Mouse (Mus musculus): ENCODE measurements around the gene Agmat. TPM values are rescaled to one million over a fixed set of nuclear protein-coding genes. Genes with fewer than 3 reads are reported as not detected.
A peak's percentile ranks its signal among the peaks of the same experiment; 100 is the strongest.

Agmat gene
- polyA plus RNA-seq, 1 experiment from 2014 or later = 0.27 TPM

GRCm38 (mm10) chr4:141779828-141780227, 33.4 kb downstream of the Agmat start:
- Histone ChIP-seq H3K4me3 (ENCODE audit: low read depth, low read length) (no peak overlapping the region), H3K4me1 (ENCODE audit: insufficient read depth, low read depth, low read length) (no peaks in the 10 kb centered on the region), H3K27ac (ENCODE audit: low read length) (no peak overlapping the region), H3K27me3 (replicated peaks; ENCODE audit: insufficient read depth, low read length) (no peaks in the 10 kb centered on the region), H3K9ac (replicated peaks; ENCODE audit: low read depth) (no peak overlapping the region), H3K36me3 (ENCODE audit: insufficient read depth, low read length) (peaks cover 31% of the 10 kb centered on the region), H3K4me2 (replicated peaks; ENCODE audit: low read depth, low read length) (no peak overlapping the region), H3K9me3 (ENCODE audit: low read length) (no peaks in the 10 kb centered on the region)
- TF ChIP-seq CTCF (IDR thresholded peaks at IDR 0.05) (no peak), EP300 (IDR thresholded peaks at IDR 0.05) (no peak)
- DNase-seq (ENCODE audit: low spot score) = no peak
- 87% methylated on average over 8 of the region's 8 CpGs for WGBS
- ATAC-seq = no peak

DNA sequence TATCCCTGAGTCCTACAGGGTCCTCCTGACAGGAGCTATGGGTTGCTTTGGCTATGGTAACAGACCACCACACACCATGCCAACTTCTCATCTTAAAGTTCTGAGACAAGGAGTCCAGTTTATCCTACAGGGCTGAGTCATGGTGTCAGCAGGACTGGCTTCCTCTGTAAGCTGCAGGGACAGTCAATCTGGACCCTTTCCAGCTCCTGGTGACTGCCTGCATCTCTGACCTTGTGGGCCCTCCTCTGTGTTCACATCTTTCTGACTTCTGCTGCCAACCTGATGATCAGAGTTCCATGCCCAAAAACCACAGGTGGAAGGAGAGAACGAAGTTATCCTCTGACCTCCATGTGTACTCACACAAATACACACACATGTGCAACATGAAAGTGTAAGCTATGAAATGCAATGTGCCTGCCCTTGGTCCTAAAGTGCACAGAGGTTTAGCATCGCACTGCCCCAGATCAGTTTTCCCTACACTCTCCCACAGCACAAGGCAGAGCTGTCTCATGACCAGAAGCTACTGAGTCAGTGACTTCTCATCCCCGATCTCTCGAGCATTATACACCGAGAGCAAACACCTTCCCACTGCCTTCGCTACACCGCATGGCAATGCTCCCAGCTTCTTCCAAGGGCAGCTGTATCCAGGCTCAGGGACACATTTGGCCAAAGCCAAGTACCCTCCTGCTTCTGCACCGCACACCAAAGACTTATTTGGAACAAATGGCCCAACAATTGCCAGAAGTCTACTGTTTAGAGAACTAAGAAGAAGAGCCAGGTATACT, 34.9 kb downstream of the Agmat start:
- no peak for TF ChIP-seq EP300 (IDR thresholded peaks at IDR 0.05)
- TF ChIP-seq CTCF (IDR thresholded peaks at IDR 0.05) = no peak
- Histone ChIP-seq H3K4me1 (ENCODE audit: insufficient read depth, low read depth, low read length) (no peaks in the 10 kb centered on the region), H3K27ac (ENCODE audit: low read length) (no peak overlapping the region), H3K9ac (replicated peaks; ENCODE audit: low read depth) (no peak overlapping the region), H3K27me3 (replicated peaks; ENCODE audit: insufficient read depth, low read length) (no peaks in the 10 kb centered on the region), H3K9me3 (ENCODE audit: low read length) (no peaks in the 10 kb centered on the region), H3K36me3 (ENCODE audit: insufficient read depth, low read length) (peaks cover 29% of the 10 kb centered on the region), H3K4me2 (replicated peaks; ENCODE audit: low read depth, low read length) (no peak overlapping the region), H3K4me3 (ENCODE audit: low read depth, low read length) (no peak overlapping the region)
- WGBS = 93% methylated on average over 8 of the region's 8 CpGs
- no peak for DNase-seq (ENCODE audit: low spot score)
- ATAC-seq = no peak

DNA sequence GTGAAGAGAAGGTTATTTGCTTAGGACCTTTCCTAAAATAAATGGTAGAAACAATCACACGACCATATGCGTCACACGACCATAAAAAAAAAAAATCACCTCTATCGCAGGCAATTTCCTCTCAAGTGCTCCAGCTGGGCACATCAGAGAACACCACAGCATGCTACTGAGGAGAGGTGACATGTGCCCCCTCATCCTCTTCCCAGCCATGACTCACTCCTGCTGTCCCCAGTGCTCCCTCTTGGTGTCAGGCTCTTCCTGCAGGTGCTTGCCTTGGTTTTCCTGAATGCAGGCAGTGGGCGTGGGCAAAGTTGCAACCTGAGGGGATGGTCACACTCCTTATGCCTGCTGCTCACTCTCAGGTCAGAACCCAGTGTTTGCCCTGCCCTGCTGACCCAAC, 38.4 kb downstream of the Agmat start:
- Histone ChIP-seq H3K4me1 (ENCODE audit: insufficient read depth, low read depth, low read length) (peaks cover 3% of the 10 kb centered on the region), H3K9ac (replicated peaks; ENCODE audit: low read depth) (no peak overlapping the region), H3K4me2 (replicated peaks; ENCODE audit: low read depth, low read length) (no peak overlapping the region), H3K9me3 (ENCODE audit: low read length) (no peaks in the 10 kb centered on the region), H3K27me3 (replicated peaks; ENCODE audit: insufficient read depth, low read length) (no peaks in the 10 kb centered on the region), H3K27ac (ENCODE audit: low read length) (no peak overlapping the region), H3K4me3 (ENCODE audit: low read depth, low read length) (no peak overlapping the region), H3K36me3 (ENCODE audit: insufficient read depth, low read length) (peaks cover 15% of the 10 kb centered on the region)
- TF ChIP-seq EP300 (IDR thresholded peaks at IDR 0.05) (no peak), CTCF (IDR thresholded peaks at IDR 0.05) (peak; percentile 33)
- DNase-seq (ENCODE audit: low spot score) = no peak
- 79% methylated on average over 5 of the region's 5 CpGs for WGBS
- ATAC-seq = no peak

DNA sequence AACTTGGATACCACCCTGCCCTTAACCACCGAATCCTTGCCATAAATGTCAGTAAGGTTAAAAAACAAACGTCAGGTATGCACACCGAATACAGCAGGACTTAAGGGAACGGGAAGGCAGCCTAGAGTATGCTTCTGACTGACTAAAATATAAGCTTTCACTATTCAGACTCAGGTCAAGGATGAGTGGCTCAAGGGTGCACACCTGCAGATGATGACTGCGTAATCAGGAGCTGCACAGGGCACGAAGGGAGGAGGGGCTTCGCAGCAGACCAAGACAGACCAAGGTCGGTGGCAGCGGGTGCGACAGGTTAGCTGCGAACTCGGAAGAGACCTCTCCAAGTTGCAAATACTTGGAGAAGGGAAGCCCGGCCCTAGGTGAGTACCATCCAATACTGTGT, 39.7 kb downstream of the Agmat start:
- WGBS = 67% methylated on average over 13 of the region's 13 CpGs

DNA sequence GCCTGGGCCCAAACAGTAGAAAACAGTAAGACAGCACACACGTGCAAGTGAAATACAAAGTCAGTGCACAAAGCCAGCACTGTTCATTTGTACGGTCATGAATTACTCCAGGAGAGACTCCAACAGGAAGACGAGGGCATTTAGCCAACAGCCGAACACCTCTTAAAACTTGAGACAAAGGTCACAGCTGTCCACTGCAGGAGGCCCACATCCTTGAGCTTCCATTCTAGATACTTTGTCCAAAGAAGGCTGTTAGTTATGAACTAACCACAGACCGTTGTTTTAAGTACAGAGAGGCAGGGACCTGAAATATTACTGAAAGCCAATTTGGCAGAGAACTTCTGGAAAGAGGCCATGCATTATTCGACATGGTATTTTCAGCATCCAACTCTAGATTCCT, 40.6 kb downstream of the Agmat start:
- TF ChIP-seq CTCF (IDR thresholded peaks at IDR 0.05) (no peak), EP300 (IDR thresholded peaks at IDR 0.05) (no peak)
- Histone ChIP-seq H3K4me2 (replicated peaks; ENCODE audit: low read depth, low read length) (no peak overlapping the region), H3K27me3 (replicated peaks; ENCODE audit: insufficient read depth, low read length) (no peaks in the 10 kb centered on the region), H3K4me1 (ENCODE audit: insufficient read depth, low read depth, low read length) (peaks cover 6% of the 10 kb centered on the region), H3K9ac (replicated peaks; ENCODE audit: low read depth) (no peak overlapping the region), H3K27ac (ENCODE audit: low read length) (0 out of 2 replicates have a peak overlapping the region, but pooled peaks have one; percentile 6), H3K36me3 (ENCODE audit: insufficient read depth, low read length) (peaks cover 15% of the 10 kb centered on the region), H3K9me3 (ENCODE audit: low read length) (no peaks in the 10 kb centered on the region), H3K4me3 (ENCODE audit: low read depth, low read length) (no peak overlapping the region)
- DNase-seq (ENCODE audit: low spot score) (no peak), ATAC-seq (no peak)
- 37% methylated on average over 6 of the region's 6 CpGs for WGBS

More for the DNA sequence above, 39.7 kb downstream of the Agmat start:
- TF ChIP-seq EP300 (IDR thresholded peaks at IDR 0.05) (no peak), CTCF (IDR thresholded peaks at IDR 0.05) (no peak)
- Histone ChIP-seq H3K27me3 (replicated peaks; ENCODE audit: insufficient read depth, low read length) (no peaks in the 10 kb centered on the region), H3K9ac (replicated peaks; ENCODE audit: low read depth) (no peak overlapping the region), H3K4me1 (ENCODE audit: insufficient read depth, low read depth, low read length) (peaks cover 6% of the 10 kb centered on the region), H3K4me2 (replicated peaks; ENCODE audit: low read depth, low read length) (no peak overlapping the region), H3K4me3 (ENCODE audit: low read depth, low read length) (no peak overlapping the region), H3K36me3 (ENCODE audit: insufficient read depth, low read length) (peaks cover 15% of the 10 kb centered on the region), H3K9me3 (ENCODE audit: low read length) (no peaks in the 10 kb centered on the region), H3K27ac (ENCODE audit: low read length) (0 out of 2 replicates have a peak overlapping the region, but pooled peaks have one; percentile 6)
- peak; percentile 40 for DNase-seq (ENCODE audit: low spot score)
- ATAC-seq = no peak

DNA sequence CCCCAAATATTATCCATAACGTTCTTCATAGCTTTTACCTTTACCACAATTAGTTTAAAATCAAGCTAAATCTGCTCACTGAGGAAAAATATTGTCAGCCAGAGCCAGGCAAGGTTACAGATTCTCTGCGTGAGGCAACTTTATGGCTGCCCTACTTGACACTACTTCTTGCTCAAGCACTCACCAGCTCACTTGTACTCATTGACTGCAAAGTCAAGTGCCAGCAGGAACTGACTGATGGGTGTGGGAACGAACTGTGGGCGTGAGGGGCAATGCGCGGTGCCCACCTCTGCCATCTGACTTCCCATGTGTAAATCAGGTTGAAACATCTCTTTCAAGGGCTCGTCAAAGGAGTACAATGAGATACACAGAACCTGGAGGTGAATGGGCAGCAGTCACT, 41.0 kb downstream of the Agmat start:
- TF ChIP-seq EP300 (IDR thresholded peaks at IDR 0.05) (no peak), CTCF (IDR thresholded peaks at IDR 0.05) (no peak)

More for the DNA sequence above, 41.0 kb downstream of the Agmat start:
- Histone ChIP-seq H3K27me3 (replicated peaks; ENCODE audit: insufficient read depth, low read length) (no peaks in the 10 kb centered on the region), H3K36me3 (ENCODE audit: insufficient read depth, low read length) (peaks cover 15% of the 10 kb centered on the region), H3K9me3 (ENCODE audit: low read length) (no peaks in the 10 kb centered on the region), H3K9ac (replicated peaks; ENCODE audit: low read depth) (no peak overlapping the region), H3K4me2 (replicated peaks; ENCODE audit: low read depth, low read length) (no peak overlapping the region), H3K4me1 (ENCODE audit: insufficient read depth, low read depth, low read length) (peaks cover 6% of the 10 kb centered on the region), H3K27ac (ENCODE audit: low read length) (no peak overlapping the region), H3K4me3 (ENCODE audit: low read depth, low read length) (no peak overlapping the region)
- no peak for ATAC-seq
- WGBS = 70% methylated on average over 7 of the region's 7 CpGs
- DNase-seq (ENCODE audit: low spot score) = peak; percentile 79
